Mouse (Mus musculus) liver, postnatal 0 days (tissue): ENCODE results near the gene Col6a6. TPM values are rescaled to one million over a fixed set of nuclear protein-coding genes. Genes with fewer than 3 reads are reported as not detected.
"Not testable (repeated sequence)": the region's sequence is repeated elsewhere in the genome, so short reads cannot be mapped to it uniquely, and the experiment has no call there.

ENCODE experiments used
- ATAC-seq: fragments of 200-750 bp; cut with Nextera tagmentation; 2 replicates; pipeline ENCODE4 v1.8.0; 2017; ENCODE audit warnings: mild to moderate bottlenecking, moderate library complexity
- DNase-seq: peaks from one replicate; pipeline ENCODE4 v3.0.0-alpha.2; 2016
- H3K27ac ChIP-seq: fragments of 300-500 bp; sonication (generic); 2 replicates; pipeline ENCODE4 v1.5.1; 2014; ENCODE audit warnings: antibody characterized with exemption, moderate library complexity, mild to moderate bottlenecking, low read depth
- H3K27me3 ChIP-seq: fragments of 300-500 bp; sonication (generic); 2 replicates; pipeline ENCODE4 v1.6.1; 2014; ENCODE audit warnings: low read length, control low read depth, mixed read lengths; ENCODE audit not compliant: insufficient read depth
- H3K36me3 ChIP-seq: fragments of 300-500 bp; sonication (generic); replicated peaks from 2 replicates; pipeline ENCODE4 v1.6.1; 2014; ENCODE audit warnings: mild to moderate bottlenecking, control low read depth, low read length, moderate library complexity, mixed read lengths; ENCODE audit not compliant: insufficient read depth
- H3K4me1 ChIP-seq: fragments of 300-500 bp; sonication (generic); 2 replicates; pipeline ENCODE4 v1.6.1; 2014; ENCODE audit warnings: antibody characterized with exemption, mild to moderate bottlenecking, control low read depth; ENCODE audit not compliant: insufficient read depth
- H3K4me2 ChIP-seq: fragments of 300-500 bp; sonication (generic); 2 replicates; pipeline ENCODE4 v1.6.1; 2014; ENCODE audit warnings: low read depth, mild to moderate bottlenecking, low read length, moderate library complexity, mixed read lengths
- H3K4me3 ChIP-seq: fragments of 300-500 bp; sonication (generic); 2 replicates; pipeline ENCODE4 v1.5.1; 2014; ENCODE audit warnings: low read depth, low read length
- H3K9ac ChIP-seq: fragments of 300-500 bp; sonication (generic); replicated peaks from 2 replicates; pipeline ENCODE4 v1.6.1; 2014; ENCODE audit warnings: mild to moderate bottlenecking, moderate library complexity
- H3K9me3 ChIP-seq: fragments of 300-500 bp; sonication (generic); 2 replicates; pipeline ENCODE4 v1.6.1; 2016; ENCODE audit warnings: mild to moderate bottlenecking, control low read depth, low read length, mixed read lengths
- CTCF ChIP-seq: sonication (generic); IDR thresholded peaks from 2 replicates; pipeline ENCODE4 v1.5.1; 2016; ENCODE audit warnings: antibody characterized with exemption, low read depth
- EP300 ChIP-seq: IDR thresholded peaks from 2 replicates; pipeline ENCODE4 v1.6.1; 2016; ENCODE audit warnings: antibody characterized with exemption, low read depth, mild to moderate bottlenecking
- WGBS: fragments of 180-500 bp; shearing (Covaris S2); extraction: QIAGEN DNeasy Blood & Tissue Kit; methylation state at CpG from one replicate; pipeline ENCODE4 v1.1.7; 2014; ENCODE audit not compliant: insufficient replicate concordance; 5-methylcytosine and 5-hydroxymethylcytosine counted together
- polyA plus RNA-seq: library from polyadenylated mRNA; unstranded; fragments of >200 nt; fragmentation: Nextera tagmentation; extraction: Ambion mirVana; gene quantifications from 2 replicates; pipeline ENCODE4 v1.2.1, GENCODE M21; 2015

Gene Col6a6
- polyA plus RNA-seq, 1 experiment from 2014 or later = 0.14 TPM

GRCm38 (mm10) chr9:105659877-105660276 is 168.1 kb downstream of the Col6a6 start:
- TF ChIP-seq CTCF = no peak
- no peak for TF ChIP-seq EP300
- DNase-seq (no peak), ATAC-seq (no peak)
- 77% methylated on average over 6 of the region's 6 CpGs for WGBS
- Histone ChIP-seq H3K36me3 (peaks cover 17% of the 10 kb centered on the region), H3K4me1 (no peaks in the 10 kb centered on the region), H3K9ac (no peak overlapping the region), H3K4me3 (no peak overlapping the region), H3K4me2 (no peak overlapping the region), H3K27me3 (no peaks in the 10 kb centered on the region), H3K9me3 (no peaks in the 10 kb centered on the region), H3K27ac (no peak overlapping the region)

- Histone ChIP-seq H3K36me3 (peaks cover 19% of the 10 kb centered on the region), H3K9ac (no peak overlapping the region), H3K4me1 (no peaks in the 10 kb centered on the region), H3K27ac (no peak overlapping the region), H3K9me3 (no peaks in the 10 kb centered on the region), H3K27me3 (no peaks in the 10 kb centered on the region), H3K4me3 (no peak overlapping the region), H3K4me2 (no peak overlapping the region)
- 85% methylated on average over 12 of the region's 12 CpGs for WGBS
- TF ChIP-seq CTCF (no peak), EP300 (no peak)
- ATAC-seq (no peak), DNase-seq (no peak)
Observed at GRCm38 (mm10) chr9:105658216-105658615, 169.7 kb downstream of the Col6a6 start.

GRCm38 (mm10) chr9:105656189-105656588 is 171.8 kb downstream of the Col6a6 start:
- 46% methylated on average over 2 of the region's 2 CpGs for WGBS
- TF ChIP-seq EP300 (no peak), CTCF (no peak)
- Histone ChIP-seq H3K9ac (no peak overlapping the region), H3K4me2 (no peak overlapping the region), H3K36me3 (peaks cover 18% of the 10 kb centered on the region), H3K4me1 (no peaks in the 10 kb centered on the region), H3K4me3 (no peak overlapping the region), H3K9me3 (no peaks in the 10 kb centered on the region), H3K27me3 (no peaks in the 10 kb centered on the region), H3K27ac (no peak overlapping the region)
- ATAC-seq (no peak), DNase-seq (no peak)

GRCm38 (mm10) chr9:105642460-105643371 is 185.2 kb downstream of the Col6a6 start, which contains the start of gene Pik3r4:
Pik3r4 (plus strand) TSS chr9:105642978.
- peak within 1 kb of the TSS; percentile 89 for H3K4me2 ChIP-seq
- WGBS = 5% methylated on average over 37 of the region's 37 CpGs
- peak within 1 kb of the TSS; percentile 88 for H3K4me3 ChIP-seq
- H3K4me1 ChIP-seq = peaks cover 5% of the 10 kb centered on the region
- ATAC-seq (peak; percentile 91), DNase-seq (peak; percentile 86)
- no peaks in the 10 kb centered on the region for H3K27me3 ChIP-seq
- TF ChIP-seq CTCF (no peak), EP300 (no peak)
- H3K27ac ChIP-seq = peak within 1 kb of the TSS; percentile 74
- peaks cover 2% of the 10 kb centered on the region for H3K36me3 ChIP-seq
- H3K9ac ChIP-seq = peak within 1 kb of the TSS; percentile 94
- no peaks in the 10 kb centered on the region for H3K9me3 ChIP-seq

GRCm38 (mm10) chr9:105641377-105641776 is 186.6 kb downstream of the Col6a6 start:
- not testable (repeated sequence) for ATAC-seq, H3K36me3 ChIP-seq
- 78% methylated on average over 6 of the region's 6 CpGs for WGBS

More at GRCm38 (mm10) chr9:105641377-105641776, 186.6 kb downstream of the Col6a6 start:
- not testable (repeated sequence) for DNase-seq, H3K4me3 ChIP-seq, H3K27me3 ChIP-seq, H3K9me3 ChIP-seq, H3K9ac ChIP-seq, H3K27ac ChIP-seq, H3K4me1 ChIP-seq, H3K4me2 ChIP-seq

Other genes with a start within 250 kb of the Col6a6 start
- 5.4 and 5.6 TPM in 2 replicates for gene Pik3r4, start 185.2 kb downstream of the Col6a6 start, polyA plus RNA-seq
- 0.01 TPM in 1 of 2 replicates, not detected in the other for gene Col6a5, start 132.5 kb upstream of the Col6a6 start, polyA plus RNA-seq